Mouse (Mus musculus) ES-CJ7 (cell line): ENCODE data around the gene Lrrc61.
A peak's percentile ranks its signal among the peaks of the same experiment; 100 is the strongest.
"Not testable (repeated sequence)": the region's sequence is repeated elsewhere in the genome, so short reads cannot be mapped to it uniquely, and the experiment has no call there.

Experiments
- DNase-seq: peaks from one replicate; pipeline ENCODE4 v3.0.0; 2011; ENCODE audit warnings: low read depth, low spot score

Gene Lrrc61

GRCm38 (mm10) chr6:48554280-48555103 is at the start of gene Lrrc61:
Lrrc61 (plus strand) TSS chr6:48554796.
- peak; percentile 95 for DNase-seq

DNA sequence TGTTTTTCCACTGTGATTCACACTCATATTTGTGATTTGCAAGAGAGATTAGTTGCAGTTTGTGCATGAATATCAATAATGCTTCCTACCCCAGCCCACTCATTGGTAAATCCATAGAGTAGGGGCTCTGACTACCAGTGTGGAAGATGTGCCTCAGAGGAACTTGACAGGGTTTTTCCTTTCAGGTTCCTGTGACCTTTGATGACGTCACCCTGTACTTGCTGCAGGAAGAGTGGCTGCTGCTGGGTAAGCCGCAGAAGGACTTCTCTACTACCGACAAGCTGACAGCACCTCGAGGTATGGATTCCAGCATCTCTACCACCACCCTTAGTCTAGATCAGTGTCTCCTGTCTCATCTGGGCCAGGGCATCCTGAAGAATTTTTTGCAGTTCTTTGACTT is 46.5 kb upstream of the Lrrc61 start:
- no peak for DNase-seq

DNA sequence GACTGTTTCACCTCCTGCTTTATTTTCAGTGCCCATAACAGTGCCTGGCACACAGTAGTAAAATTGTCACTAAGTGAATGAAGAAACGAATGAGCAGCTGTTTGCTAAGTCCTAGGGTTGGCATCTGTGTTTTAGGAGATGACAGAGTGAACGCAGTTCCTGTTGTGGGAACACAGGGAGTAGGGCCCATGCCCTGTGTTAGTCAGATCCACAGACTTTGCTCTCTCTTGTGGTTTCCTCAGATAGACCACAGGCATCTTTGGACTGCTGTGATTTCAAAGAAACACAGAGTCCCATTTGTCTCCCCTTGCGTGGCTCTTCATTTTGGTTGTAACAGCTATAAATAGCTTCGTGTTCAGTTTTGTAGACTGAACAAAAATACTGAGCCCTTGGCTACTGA is 44.2 kb upstream of the Lrrc61 start:
- no peak for DNase-seq

DNA sequence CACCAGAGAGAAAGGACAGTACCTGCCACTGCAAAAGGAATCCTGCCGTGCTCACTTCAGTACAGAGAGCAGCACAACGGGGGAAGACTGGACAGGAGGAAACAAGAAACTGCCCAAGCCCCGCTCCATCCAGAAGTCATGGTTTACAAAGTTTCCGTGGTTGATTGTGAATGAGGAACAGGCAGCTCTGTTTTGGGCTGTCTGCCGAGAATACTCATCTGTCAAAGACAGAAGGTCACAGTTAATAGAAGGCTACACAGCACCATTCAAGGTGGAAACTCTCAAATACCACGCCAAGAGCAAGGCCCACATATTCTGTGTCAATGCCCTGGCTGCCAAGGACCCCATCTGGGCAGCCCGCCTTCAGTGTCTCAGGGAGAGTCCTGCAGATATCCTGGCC is 42.7 kb upstream of the Lrrc61 start:
- DNase-seq, result no peak

GRCm38 (mm10) chr6:48524882-48525281 is 29.7 kb upstream of the Lrrc61 start:
- not testable (repeated sequence) for DNase-seq

DNA sequence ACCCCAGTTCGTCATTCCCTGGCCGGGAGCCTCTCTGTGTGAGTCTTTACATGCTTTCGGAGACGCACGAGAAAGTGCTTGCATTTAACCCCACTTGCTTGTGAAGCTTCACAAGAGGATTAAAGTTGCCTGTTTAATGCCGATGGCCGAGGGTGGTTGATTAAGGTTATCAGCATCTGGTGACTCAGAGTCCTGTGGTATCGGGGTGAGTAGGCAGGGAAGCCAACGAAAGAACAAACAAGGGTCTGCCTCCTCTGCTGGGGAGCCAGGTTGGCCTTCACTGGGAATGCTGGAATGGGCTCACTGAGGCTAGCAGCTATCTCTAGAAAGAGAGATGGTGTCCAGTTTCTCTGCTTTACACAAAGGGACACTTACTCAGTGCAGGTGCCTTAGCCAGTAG is 26.7 kb upstream of the Lrrc61 start:
- no peak for DNase-seq

- DNase-seq, result no peak
Measured at GRCm38 (mm10) chr6:48529261-48529660, 25.3 kb upstream of the Lrrc61 start.

GRCm38 (mm10) chr6:48529871-48530440 is 24.6 kb upstream of the Lrrc61 start:
- DNase-seq, result no peak

GRCm38 (mm10) chr6:48530862-48531261 is 23.7 kb upstream of the Lrrc61 start:
- DNase-seq, result no peak

DNA sequence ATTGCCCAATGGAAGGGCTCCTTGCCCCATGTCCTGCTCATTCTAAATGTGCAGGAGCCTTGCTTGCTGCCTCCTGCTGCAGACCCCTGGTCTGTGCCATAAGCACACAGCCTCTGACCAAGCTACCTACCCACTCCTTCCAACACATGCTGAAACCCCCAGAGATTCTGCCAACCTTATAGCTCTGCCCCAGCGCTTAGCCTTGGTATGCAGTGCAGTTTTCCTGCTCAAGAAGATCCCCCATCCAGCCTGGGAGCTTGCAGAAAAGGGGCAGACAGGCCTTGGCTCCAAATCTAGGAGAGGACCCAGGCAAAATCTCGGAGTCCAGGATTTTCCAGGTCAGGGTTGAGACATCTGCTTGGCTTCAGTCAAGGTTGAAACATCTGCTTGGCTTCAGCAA is 21.1 kb upstream of the Lrrc61 start:
- DNase-seq, result no peak

GRCm38 (mm10) chr6:48534913-48535312 is 19.7 kb upstream of the Lrrc61 start:
- no peak for DNase-seq

DNA sequence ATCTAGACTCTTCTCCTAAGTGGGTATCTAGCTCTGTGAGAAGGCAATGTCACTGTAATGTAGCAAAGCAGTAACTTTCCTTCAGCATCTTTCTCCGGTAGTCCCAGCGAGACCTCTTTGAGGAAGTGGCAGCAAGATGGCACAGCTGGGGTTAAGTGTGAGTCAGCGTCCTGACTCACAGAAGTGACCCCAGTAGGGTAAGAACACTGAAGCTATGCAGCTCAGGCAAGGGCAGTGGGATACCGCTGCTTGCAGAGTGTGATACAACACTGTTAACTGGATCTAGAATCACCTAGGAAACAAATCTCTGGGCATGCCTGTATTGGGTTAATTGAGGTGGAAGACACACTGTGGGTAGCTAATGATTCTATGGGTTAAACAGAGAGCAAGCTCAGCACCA is 18.5 kb upstream of the Lrrc61 start:
- no peak for DNase-seq

- DNase-seq, result peak; percentile 97
Measured at GRCm38 (mm10) chr6:48537105-48537954, 17.3 kb upstream of the Lrrc61 start, which contains the start of gene Atp6v0e2. Atp6v0e2 (plus strand) TSS chr6:48537615.

DNA sequence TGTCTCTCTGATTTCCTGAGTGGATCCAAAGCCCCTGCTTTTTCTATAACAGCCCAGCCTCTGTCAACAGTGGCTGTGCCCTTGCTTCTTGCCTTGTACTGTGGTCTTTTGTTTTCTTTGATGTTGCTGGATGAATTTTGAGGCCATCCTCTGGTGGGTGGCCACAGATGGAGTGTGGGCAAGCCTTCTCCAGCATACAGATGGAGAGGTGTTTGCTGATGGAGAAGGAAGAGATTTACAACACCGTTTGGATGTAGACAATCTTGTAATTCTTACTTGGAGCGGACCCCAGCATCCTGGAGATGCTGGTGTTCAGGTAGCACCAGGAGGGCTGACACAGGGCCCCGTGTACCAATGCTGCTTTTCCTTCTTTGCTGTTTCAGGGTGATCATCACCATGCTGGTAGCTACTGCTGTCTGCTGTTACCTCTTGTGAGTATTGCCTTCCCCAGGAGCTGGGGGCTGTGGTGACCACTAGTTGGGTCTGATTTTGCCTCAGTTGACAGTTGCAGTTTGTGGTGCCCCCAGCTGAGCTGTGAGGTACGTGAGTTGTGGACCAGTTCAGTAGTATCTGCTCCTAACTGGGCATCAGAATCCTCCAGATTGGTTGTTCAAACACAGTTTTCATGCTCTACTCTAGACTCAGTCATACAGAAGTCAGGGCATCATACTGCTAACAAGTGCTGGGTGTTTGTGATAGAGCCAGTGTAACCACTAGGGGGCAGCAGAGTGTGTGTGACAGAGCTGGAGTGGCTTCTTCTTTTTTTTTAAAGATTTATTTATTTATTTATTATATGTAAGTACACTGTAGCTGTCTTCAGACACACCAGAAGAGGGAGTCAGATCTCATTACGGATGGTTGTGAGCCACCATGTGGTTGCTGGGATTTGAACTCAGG is 15.5 kb upstream of the Lrrc61 start:
- DNase-seq, result peak; percentile 87

DNA sequence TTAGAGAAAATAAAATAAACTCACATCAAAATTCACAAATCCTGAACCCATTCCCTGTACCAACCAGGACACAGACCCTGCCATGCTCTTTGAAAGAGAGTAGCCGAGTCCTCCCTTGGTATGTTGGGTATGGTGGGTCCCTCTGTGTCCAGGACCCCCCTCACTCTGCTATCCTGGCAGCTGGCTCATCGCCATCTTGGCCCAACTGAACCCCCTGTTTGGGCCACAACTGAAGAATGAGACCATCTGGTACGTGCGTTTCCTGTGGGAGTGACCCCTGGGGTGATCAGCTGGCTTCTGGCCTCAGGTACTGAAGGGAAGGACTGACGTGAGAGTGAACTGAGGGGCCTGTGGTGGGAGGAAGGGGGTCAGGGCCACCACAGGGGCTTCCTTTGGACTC is 14.7 kb upstream of the Lrrc61 start:
- no peak for DNase-seq

DNA sequence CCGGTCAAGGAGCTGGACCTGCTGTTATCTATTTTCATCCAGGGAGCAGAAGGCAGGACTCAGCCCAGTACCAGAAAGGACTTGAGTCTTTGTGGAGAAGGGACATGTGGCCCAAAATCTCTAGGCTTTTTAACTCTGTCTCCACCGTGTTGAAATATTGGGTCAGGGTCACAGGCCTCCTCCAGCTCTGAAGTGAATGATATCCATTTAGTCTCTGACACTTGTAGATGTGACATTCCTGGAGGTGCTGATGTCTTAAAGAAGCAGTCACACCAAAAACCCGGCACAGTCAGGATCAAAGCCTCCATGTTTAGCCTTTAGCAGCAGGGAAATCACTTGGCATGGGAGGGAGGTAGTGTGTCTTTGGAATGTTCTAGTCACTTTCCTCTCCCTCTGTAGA is 13.9 kb upstream of the Lrrc61 start:
- no peak for DNase-seq

GRCm38 (mm10) chr6:48541560-48542450 is 12.8 kb upstream of the Lrrc61 start:
- no peak for DNase-seq

- no peak for DNase-seq
Measured at GRCm38 (mm10) chr6:48542631-48543030, 12.0 kb upstream of the Lrrc61 start.

DNA sequence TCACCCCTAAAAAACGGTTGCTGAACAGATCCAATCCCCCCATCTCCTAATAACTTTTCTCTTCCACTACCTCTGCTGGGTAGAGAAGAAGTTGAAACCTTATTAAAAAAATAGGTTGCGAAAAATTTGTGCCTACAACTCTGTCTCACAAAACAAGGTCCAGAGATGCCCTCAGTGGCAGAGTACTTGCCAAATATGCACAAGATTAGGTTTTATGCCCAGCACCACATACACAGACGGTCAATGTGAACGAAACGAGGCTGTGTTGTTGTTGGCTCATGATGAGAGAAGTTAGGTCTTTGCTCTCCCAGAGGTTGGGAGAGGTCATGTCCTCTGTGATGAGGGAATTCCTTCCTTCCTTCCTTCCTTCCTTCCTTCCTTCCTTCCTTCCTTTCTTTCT is 9.3 kb upstream of the Lrrc61 start:
- DNase-seq, result no peak

DNA sequence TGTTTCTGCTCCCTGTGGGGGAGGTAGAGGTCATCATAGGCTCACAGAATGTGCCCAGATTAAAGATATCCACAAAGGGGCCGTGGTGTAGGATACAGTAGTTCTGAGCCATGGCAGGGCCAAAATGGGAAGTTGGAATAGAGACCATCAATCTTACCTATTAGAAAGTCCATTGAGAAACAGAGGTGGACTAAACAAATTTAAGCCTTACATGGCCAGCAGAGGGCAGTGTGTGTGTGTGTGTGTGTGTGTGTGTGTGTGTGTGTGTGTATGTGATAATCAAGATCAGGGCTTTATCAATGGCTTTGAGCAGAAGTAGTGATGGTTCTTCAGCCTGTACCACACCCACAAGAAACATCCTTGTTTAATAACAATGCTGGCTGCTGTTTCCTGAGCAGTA is 8.3 kb upstream of the Lrrc61 start:
- DNase-seq, result peak; percentile 57
